Mouse (Mus musculus): Measurements from ENCODE around the gene Plekha7. TPM values are rescaled to one million over a fixed set of nuclear protein-coding genes. Genes with fewer than 3 reads are reported as not detected.

Gene Plekha7
- total and polyA plus RNA-seq, 2 experiments from 2014 or later, result 19.4 to 40.4 TPM

DNA sequence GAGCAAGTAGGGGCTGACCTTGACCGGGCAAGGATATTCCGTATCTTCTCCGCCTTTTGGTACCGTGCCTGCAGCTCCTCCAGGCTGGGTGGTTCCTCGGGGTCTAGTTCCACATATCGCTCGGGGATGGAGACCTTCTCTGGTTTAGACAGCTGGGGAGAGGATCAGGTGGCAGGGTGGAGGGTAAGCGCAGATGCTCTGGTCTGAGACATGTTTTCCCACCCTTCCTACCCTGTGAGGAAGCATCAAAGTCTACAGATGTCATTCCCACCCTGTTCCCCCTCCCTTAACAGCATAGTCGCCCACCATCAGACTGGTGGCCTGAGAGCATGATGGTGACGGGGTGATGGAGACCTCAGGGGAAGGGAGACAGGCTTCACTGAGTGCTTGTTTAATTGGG is 178.8 kb downstream of the Plekha7 start:
- H3K4me3 ChIP-seq (ENCODE audit: low read depth, low read length), result no peak overlapping the region
- no peak overlapping the region for H3K4me2 ChIP-seq (ENCODE audit: low read depth, low read length)
- no peak overlapping the region for H3K27ac ChIP-seq (ENCODE audit: low read depth)
- H3K9me3 ChIP-seq (replicated peaks; ENCODE audit: control insufficient read depth, low read length), result no peaks in the 10 kb centered on the region
- H3K36me3 ChIP-seq (replicated peaks; ENCODE audit: control insufficient read depth, insufficient read depth, low read length), result peaks cover 23% of the 10 kb centered on the region; the same call in 1 of the 2 replicates
- ATAC-seq (ENCODE audit: insufficient read depth, low read depth) (no peak), DNase-seq (ENCODE audit: low spot score) (no peak)
- 0 out of 2 replicates have a peak, but pooled peaks cover 7% of the 10 kb centered on the region for H3K4me1 ChIP-seq (ENCODE audit: control insufficient read depth, insufficient read depth)
- H3K9ac ChIP-seq (replicated peaks; ENCODE audit: low read depth, low read length), result no peak overlapping the region
- no peak for TF ChIP-seq EP300 (IDR thresholded peaks at IDR 0.05; ENCODE audit: low read depth)
- TF ChIP-seq CTCF (IDR thresholded peaks at IDR 0.05; ENCODE audit: low read depth), result no peak
- 83% methylated on average over 10 of the region's 10 CpGs for WGBS
- H3K27me3 ChIP-seq (ENCODE audit: control insufficient read depth, insufficient read depth, low read length), result no peaks in the 10 kb centered on the region

DNA sequence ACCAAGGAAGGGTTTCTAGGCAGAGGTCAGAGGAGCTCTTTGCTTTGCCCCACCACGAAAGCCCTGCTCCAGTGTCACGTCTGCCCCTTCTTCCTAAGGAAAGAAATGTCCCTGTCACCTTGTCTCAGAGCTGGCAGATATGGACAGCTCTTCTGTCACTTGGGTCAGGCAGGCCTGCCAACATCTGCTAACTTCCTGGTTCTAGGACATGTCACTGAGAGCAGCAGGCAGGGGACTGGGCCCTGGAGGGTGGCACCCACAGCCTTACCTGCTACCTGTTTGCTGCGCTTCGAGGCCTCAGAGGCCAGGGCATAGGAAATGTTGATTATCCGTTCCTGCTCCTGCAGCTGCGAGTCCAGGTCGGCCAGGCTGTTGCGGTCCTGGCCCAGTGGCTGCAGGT is 179.9 kb downstream of the Plekha7 start:
- H3K36me3 ChIP-seq (replicated peaks; ENCODE audit: control insufficient read depth, insufficient read depth, low read length), result peaks cover 29% of the 10 kb centered on the region; the same call in 1 of the 2 replicates

DNA sequence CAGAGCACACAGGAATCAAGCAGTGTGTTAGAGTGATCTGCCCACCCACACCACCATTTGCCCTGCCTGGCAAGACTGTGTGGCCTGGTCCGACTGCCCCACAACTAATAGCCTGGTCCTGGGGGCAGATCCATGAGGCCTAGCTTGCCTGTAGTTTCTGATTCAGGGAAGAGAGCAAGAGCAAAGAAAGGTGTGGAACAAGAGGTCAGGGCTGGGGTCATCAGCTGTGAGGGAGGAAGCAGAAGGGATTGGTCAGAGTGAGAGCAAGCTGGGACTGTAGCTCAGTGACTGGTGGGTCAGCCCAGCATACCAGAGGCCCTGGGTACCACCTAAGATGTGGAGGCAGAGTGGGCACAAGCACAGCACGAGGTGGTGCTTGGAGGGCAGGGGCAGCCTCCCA is 181.1 kb downstream of the Plekha7 start:
- no peak for ATAC-seq (ENCODE audit: insufficient read depth, low read depth)
- H3K36me3 ChIP-seq (replicated peaks; ENCODE audit: control insufficient read depth, insufficient read depth, low read length), result peaks cover 29% of the 10 kb centered on the region; the same call in 1 of the 2 replicates

More for the DNA sequence above, 179.9 kb downstream of the Plekha7 start:
- H3K9me3 ChIP-seq (replicated peaks; ENCODE audit: control insufficient read depth, low read length), result no peaks in the 10 kb centered on the region
- TF ChIP-seq EP300 (IDR thresholded peaks at IDR 0.05; ENCODE audit: low read depth) (no peak), CTCF (IDR thresholded peaks at IDR 0.05; ENCODE audit: low read depth) (no peak)
- no peak overlapping the region for H3K9ac ChIP-seq (replicated peaks; ENCODE audit: low read depth, low read length)
- ATAC-seq (ENCODE audit: insufficient read depth, low read depth) (no peak), DNase-seq (ENCODE audit: low spot score) (no peak)
- no peak overlapping the region for H3K4me2 ChIP-seq (ENCODE audit: low read depth, low read length)
- H3K4me3 ChIP-seq (ENCODE audit: low read depth, low read length), result no peak overlapping the region
- 76% methylated on average over 8 of the region's 8 CpGs for WGBS
- no peak overlapping the region for H3K27ac ChIP-seq (ENCODE audit: low read depth)
- no peaks in the 10 kb centered on the region for H3K27me3 ChIP-seq (ENCODE audit: control insufficient read depth, insufficient read depth, low read length)
- 0 out of 2 replicates have a peak, but pooled peaks cover 7% of the 10 kb centered on the region for H3K4me1 ChIP-seq (ENCODE audit: control insufficient read depth, insufficient read depth)

DNA sequence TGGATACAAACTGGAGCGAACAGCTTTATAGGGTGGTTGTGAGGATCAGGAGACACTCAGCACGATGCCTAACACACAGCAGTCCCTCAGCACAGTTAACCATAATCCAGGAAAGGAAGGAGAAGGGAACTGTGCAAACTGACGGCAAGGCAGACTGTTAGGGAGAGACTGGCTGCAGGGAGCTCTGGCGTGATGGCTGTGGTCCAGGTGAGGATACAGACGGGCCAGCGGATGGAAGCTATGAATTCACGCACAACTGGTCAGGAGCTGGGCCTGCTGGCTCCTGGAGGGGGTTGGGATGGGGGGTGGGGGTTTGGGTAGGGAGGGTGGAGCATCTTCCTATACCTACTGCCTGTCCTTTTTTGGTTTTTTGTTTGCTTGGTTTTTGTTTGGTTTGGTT is 182.5 kb downstream of the Plekha7 start:
- DNase-seq (ENCODE audit: low spot score) (no peak), ATAC-seq (ENCODE audit: insufficient read depth, low read depth) (no peak)
- H3K27ac ChIP-seq (ENCODE audit: low read depth), result no peak overlapping the region
- TF ChIP-seq EP300 (IDR thresholded peaks at IDR 0.05; ENCODE audit: low read depth) (no peak), CTCF (IDR thresholded peaks at IDR 0.05; ENCODE audit: low read depth) (no peak)
- no peaks in the 10 kb centered on the region for H3K4me1 ChIP-seq (ENCODE audit: control insufficient read depth, insufficient read depth)
- H3K9ac ChIP-seq (replicated peaks; ENCODE audit: low read depth, low read length), result no peak overlapping the region
- no peak overlapping the region for H3K4me3 ChIP-seq (ENCODE audit: low read depth, low read length)
- no peak overlapping the region for H3K4me2 ChIP-seq (ENCODE audit: low read depth, low read length)
- no peaks in the 10 kb centered on the region for H3K9me3 ChIP-seq (replicated peaks; ENCODE audit: control insufficient read depth, low read length)
- no peaks in the 10 kb centered on the region for H3K27me3 ChIP-seq (ENCODE audit: control insufficient read depth, insufficient read depth, low read length)
- H3K36me3 ChIP-seq (replicated peaks; ENCODE audit: control insufficient read depth, insufficient read depth, low read length), result peaks cover 29% of the 10 kb centered on the region; the same call in 1 of the 2 replicates
- 76% methylated on average over 7 of the region's 7 CpGs for WGBS

More for the DNA sequence above, 181.1 kb downstream of the Plekha7 start:
- WGBS, result 78% methylated on average over 2 of the region's 2 CpGs
- no peaks in the 10 kb centered on the region for H3K27me3 ChIP-seq (ENCODE audit: control insufficient read depth, insufficient read depth, low read length)
- H3K9me3 ChIP-seq (replicated peaks; ENCODE audit: control insufficient read depth, low read length), result no peaks in the 10 kb centered on the region
- no peak for DNase-seq (ENCODE audit: low spot score)
- TF ChIP-seq EP300 (IDR thresholded peaks at IDR 0.05; ENCODE audit: low read depth), result no peak
- TF ChIP-seq CTCF (IDR thresholded peaks at IDR 0.05; ENCODE audit: low read depth), result no peak
- H3K9ac ChIP-seq (replicated peaks; ENCODE audit: low read depth, low read length), result no peak overlapping the region
- H3K4me2 ChIP-seq (ENCODE audit: low read depth, low read length), result no peak overlapping the region
- no peak overlapping the region for H3K27ac ChIP-seq (ENCODE audit: low read depth)
- 0 out of 2 replicates have a peak, but pooled peaks cover 7% of the 10 kb centered on the region for H3K4me1 ChIP-seq (ENCODE audit: control insufficient read depth, insufficient read depth)
- no peak overlapping the region for H3K4me3 ChIP-seq (ENCODE audit: low read depth, low read length)

DNA sequence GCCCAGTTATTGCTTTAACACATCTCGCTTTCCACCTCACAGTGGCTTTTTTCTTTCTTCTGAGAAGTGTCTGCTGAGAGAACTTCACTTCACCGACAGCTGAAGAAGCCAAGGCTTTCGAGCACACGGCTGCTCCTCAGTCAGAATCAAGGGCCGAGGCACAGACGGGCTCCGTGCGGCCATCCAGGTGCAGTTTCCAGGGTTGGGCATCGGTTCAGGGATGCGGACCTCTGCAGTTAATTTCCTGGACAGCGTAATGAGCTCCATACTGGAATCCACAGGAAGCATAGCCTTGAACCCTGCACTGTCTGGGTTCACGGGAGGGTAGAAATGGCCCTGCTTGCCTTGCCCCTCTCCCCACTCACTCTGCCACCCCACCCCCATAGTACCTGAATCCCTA is 184.1 kb downstream of the Plekha7 start:
- Histone ChIP-seq H3K4me3 (ENCODE audit: low read depth, low read length) (no peak overlapping the region), H3K9ac (replicated peaks; ENCODE audit: low read depth, low read length) (no peak overlapping the region), H3K27ac (ENCODE audit: low read depth) (no peak overlapping the region), H3K9me3 (replicated peaks; ENCODE audit: control insufficient read depth, low read length) (no peaks in the 10 kb centered on the region), H3K27me3 (ENCODE audit: control insufficient read depth, insufficient read depth, low read length) (no peaks in the 10 kb centered on the region), H3K4me2 (ENCODE audit: low read depth, low read length) (no peak overlapping the region), H3K36me3 (replicated peaks; ENCODE audit: control insufficient read depth, insufficient read depth, low read length) (peaks cover 29% of the 10 kb centered on the region; the same call in 1 of the 2 replicates), H3K4me1 (ENCODE audit: control insufficient read depth, insufficient read depth) (no peaks in the 10 kb centered on the region)
- WGBS, result 91% methylated on average over 12 of the region's 12 CpGs
- TF ChIP-seq EP300 (IDR thresholded peaks at IDR 0.05; ENCODE audit: low read depth), result no peak
- no peak for TF ChIP-seq CTCF (IDR thresholded peaks at IDR 0.05; ENCODE audit: low read depth)
- no peak for ATAC-seq (ENCODE audit: insufficient read depth, low read depth)
- no peak for DNase-seq (ENCODE audit: low spot score)

DNA sequence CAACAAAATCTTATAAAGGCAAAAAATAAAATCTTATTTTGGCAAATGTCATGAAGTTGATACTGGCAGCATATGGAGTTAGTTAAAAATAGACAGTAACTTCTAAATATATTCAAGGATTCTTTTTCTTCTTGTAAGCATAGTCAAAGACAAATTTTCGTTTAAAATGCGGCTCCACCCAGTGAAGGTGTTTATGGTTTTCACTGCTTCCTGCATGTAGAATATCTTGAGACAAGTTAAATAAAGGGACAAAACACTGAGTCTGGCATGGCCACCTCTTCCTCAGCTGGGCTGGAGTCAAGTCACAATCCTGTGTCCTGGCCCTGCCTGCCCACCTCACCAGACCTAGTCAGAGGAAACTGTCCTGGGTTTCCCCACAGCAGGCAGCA is 184.6 kb downstream of the Plekha7 start:
- H3K27ac ChIP-seq (ENCODE audit: low read depth), result no peak overlapping the region
- 74% methylated on average over 2 of the region's 2 CpGs for WGBS
- no peaks in the 10 kb centered on the region for H3K9me3 ChIP-seq (replicated peaks; ENCODE audit: control insufficient read depth, low read length)
- no peaks in the 10 kb centered on the region for H3K4me1 ChIP-seq (ENCODE audit: control insufficient read depth, insufficient read depth)
- no peaks in the 10 kb centered on the region for H3K27me3 ChIP-seq (ENCODE audit: control insufficient read depth, insufficient read depth, low read length)
- no peak overlapping the region for H3K4me2 ChIP-seq (ENCODE audit: low read depth, low read length)
- DNase-seq (ENCODE audit: low spot score), result no peak
- no peak overlapping the region for H3K9ac ChIP-seq (replicated peaks; ENCODE audit: low read depth, low read length)
- no peak for TF ChIP-seq EP300 (IDR thresholded peaks at IDR 0.05; ENCODE audit: low read depth)
- TF ChIP-seq CTCF (IDR thresholded peaks at IDR 0.05; ENCODE audit: low read depth), result no peak
- no peak overlapping the region for H3K4me3 ChIP-seq (ENCODE audit: low read depth, low read length)
- no peak for ATAC-seq (ENCODE audit: insufficient read depth, low read depth)
- peaks cover 28% of the 10 kb centered on the region; the same call in 1 of the 2 replicates for H3K36me3 ChIP-seq (replicated peaks; ENCODE audit: control insufficient read depth, insufficient read depth, low read length)

Measured in heart, postnatal 0 days (tissue).